Mouse (Mus musculus) hindbrain, embryonic 13.5 days (tissue): ENCODE data around the gene Tnfsf9. TPM values are rescaled to one million over a fixed set of nuclear protein-coding genes. Genes with fewer than 3 reads are reported as not detected.

Experiments used
- ATAC-seq: fragments of 200-750 bp; cut with Nextera tagmentation; 2 replicates; pipeline ENCODE4 v1.8.0; 2017; ENCODE audit warnings: moderate TSS enrichment; ENCODE audit not compliant: low FRiP score
- H3K27ac ChIP-seq: fragments of 300-500 bp; sonication (generic); 2 replicates; pipeline ENCODE4 v1.5.1; 2015; ENCODE audit warnings: inconsistent platforms, mild to moderate bottlenecking, moderate library complexity
- H3K27me3 ChIP-seq: fragments of 300-500 bp; sonication (generic); 2 replicates; pipeline ENCODE4 v1.6.1; 2015; ENCODE audit warnings: mild to moderate bottlenecking, inconsistent platforms
- H3K36me3 ChIP-seq: fragments of 300-500 bp; sonication (generic); 2 replicates; pipeline ENCODE4 v1.6.1; 2015; ENCODE audit warnings: mild to moderate bottlenecking, inconsistent platforms
- H3K4me1 ChIP-seq: fragments of 300-500 bp; sonication (generic); replicated peaks from 2 replicates; pipeline ENCODE4 v1.6.1; 2015; ENCODE audit warnings: inconsistent platforms
- H3K4me2 ChIP-seq: fragments of 300-500 bp; sonication (generic); 2 replicates; pipeline ENCODE4 v1.6.1; 2015; ENCODE audit warnings: inconsistent platforms, mild to moderate bottlenecking, moderate library complexity
- H3K4me3 ChIP-seq: fragments of 300-500 bp; sonication (generic); 2 replicates; pipeline ENCODE4 v1.5.1; 2015; ENCODE audit warnings: mild to moderate bottlenecking, inconsistent platforms
- H3K9ac ChIP-seq: fragments of 300-500 bp; sonication (generic); 2 replicates; pipeline ENCODE4 v1.6.1; 2015; ENCODE audit warnings: mild to moderate bottlenecking, inconsistent platforms
- H3K9me3 ChIP-seq: fragments of 300-500 bp; sonication (generic); 2 replicates; pipeline ENCODE4 v1.6.1; 2016; ENCODE audit warnings: inconsistent platforms
- WGBS: fragments of 180-500 bp; shearing (Covaris S2); methylation state at CpG from one replicate; pipeline ENCODE4 v1.1.7; 2015; 5-methylcytosine and 5-hydroxymethylcytosine counted together
- polyA plus RNA-seq: library from polyadenylated mRNA; unstranded; fragments of >200 nt; fragmentation: Nextera tagmentation; extraction: Ambion mirVana; gene quantifications from 2 replicates; pipeline ENCODE4 v1.2.1, GENCODE M21; 2015

Tnfsf9 gene
- polyA plus RNA-seq, 1 experiment from 2014 or later: 5.5 TPM

- Histone ChIP-seq H3K4me2 (peak overlapping the region; percentile 30), H3K27me3 (peaks cover 9% of the 10 kb centered on the region; the same call in 1 of the 2 replicates), H3K4me3 (peak overlapping the region; percentile 23), H3K9ac (peak overlapping the region; percentile 49; the same call in 1 of the 2 replicates), H3K9me3 (no peaks in the 10 kb centered on the region), H3K4me1 (peaks cover 6% of the 10 kb centered on the region; the same call in 1 of the 2 replicates), H3K27ac (no peak overlapping the region), H3K36me3 (no peaks in the 10 kb centered on the region)
- peak; percentile 31; the same call in 1 of the 2 replicates for ATAC-seq
- 2% methylated on average over 11 of the region's 11 CpGs for WGBS
These were observed 34.4 kb upstream of the Tnfsf9 start for GRCm38 (mm10) chr17:57070699-57071098.

GRCm38 (mm10) chr17:57076916-57077315 lies 28.2 kb upstream of the Tnfsf9 start:
- Histone ChIP-seq H3K9ac (no peak overlapping the region), H3K4me3 (no peak overlapping the region), H3K27me3 (no peaks in the 10 kb centered on the region), H3K4me2 (no peak overlapping the region), H3K9me3 (no peaks in the 10 kb centered on the region), H3K4me1 (no peaks in the 10 kb centered on the region), H3K27ac (no peak overlapping the region), H3K36me3 (peaks cover 25% of the 10 kb centered on the region)
- no peak for ATAC-seq
- WGBS: 70% methylated on average over 3 of the region's 3 CpGs

DNA sequence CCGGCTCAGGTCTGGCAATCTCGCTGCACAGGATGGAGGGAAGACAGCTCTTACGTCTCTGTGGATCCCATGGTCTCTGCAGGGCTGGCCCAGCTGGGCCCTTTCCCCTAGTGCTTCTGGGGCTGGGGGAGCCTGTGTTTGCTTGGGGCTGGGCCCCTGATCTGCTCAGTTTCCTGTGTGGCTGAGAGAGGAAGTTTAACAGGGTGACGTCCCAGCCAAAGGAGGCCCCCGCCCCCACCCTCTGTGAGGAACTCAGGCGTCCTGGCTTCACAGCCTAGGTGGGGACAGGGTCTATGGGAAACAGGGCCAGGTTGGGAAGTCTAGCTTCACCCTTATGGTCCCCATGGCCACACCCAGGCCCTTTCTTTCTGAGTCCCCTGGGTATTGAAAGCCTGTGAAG lies 26.8 kb upstream of the Tnfsf9 start, which contains the start of gene Dennd1c:
Dennd1c (minus strand) TSS at position 179 of the 400 bp plus-strand sequence.
- 0 out of 2 replicates have a peak, but pooled peaks have one; percentile 22 for ATAC-seq
- no peak within 1 kb of the TSS for H3K27ac ChIP-seq
- WGBS: 60% methylated on average over 6 of the region's 6 CpGs

DNA sequence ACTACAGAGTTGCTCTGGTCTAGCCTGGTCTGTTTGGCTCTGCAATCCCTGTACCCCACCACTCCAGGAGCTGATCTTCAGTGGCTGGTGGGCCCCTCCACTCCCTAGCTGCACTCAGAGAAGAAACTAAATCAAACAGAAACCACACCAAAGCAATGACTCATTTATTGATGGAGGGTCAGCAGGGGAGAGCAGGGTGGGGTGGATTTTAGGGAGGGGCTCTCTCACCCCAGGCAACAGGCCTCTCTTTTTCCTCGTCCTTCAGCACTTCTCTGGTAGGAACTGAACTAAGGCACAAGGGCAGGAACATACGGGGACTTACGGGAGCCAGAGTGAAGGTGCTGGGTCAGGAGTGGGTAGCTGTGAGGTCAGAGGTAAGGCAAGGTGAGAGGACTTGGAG lies 25.2 kb upstream of the Tnfsf9 start:
- no peak for ATAC-seq
- no peaks in the 10 kb centered on the region for H3K27me3 ChIP-seq
- no peak overlapping the region for H3K4me2 ChIP-seq
- H3K9me3 ChIP-seq: no peaks in the 10 kb centered on the region
- H3K27ac ChIP-seq: no peak overlapping the region
- H3K9ac ChIP-seq: no peak overlapping the region
- H3K4me3 ChIP-seq: no peak overlapping the region
- peaks cover 18% of the 10 kb centered on the region for H3K4me1 ChIP-seq
- 75% methylated on average over 3 of the region's 3 CpGs for WGBS
- peaks cover 49% of the 10 kb centered on the region for H3K36me3 ChIP-seq

More for the DNA sequence above, 26.8 kb upstream of the Tnfsf9 start, which contains the start of gene Dennd1c:
- peaks cover 34% of the 10 kb centered on the region for H3K36me3 ChIP-seq
- H3K9me3 ChIP-seq: no peaks in the 10 kb centered on the region
- no peak within 1 kb of the TSS for H3K9ac ChIP-seq
- H3K4me2 ChIP-seq: no peak within 1 kb of the TSS
- H3K4me1 ChIP-seq: peaks cover 2% of the 10 kb centered on the region; the same call in 1 of the 2 replicates
- no peaks in the 10 kb centered on the region for H3K27me3 ChIP-seq
- H3K4me3 ChIP-seq: no peak within 1 kb of the TSS

- Histone ChIP-seq H3K4me3 (no peak overlapping the region), H3K9ac (no peak overlapping the region), H3K27me3 (no peaks in the 10 kb centered on the region), H3K27ac (no peak overlapping the region), H3K4me1 (peaks cover 32% of the 10 kb centered on the region), H3K9me3 (no peaks in the 10 kb centered on the region), H3K4me2 (no peak overlapping the region), H3K36me3 (peaks cover 57% of the 10 kb centered on the region)
- no peak for ATAC-seq
- WGBS: 94% methylated on average over 31 of the region's 31 CpGs
These were observed 23.8 kb upstream of the Tnfsf9 start for GRCm38 (mm10) chr17:57081234-57081842.

DNA sequence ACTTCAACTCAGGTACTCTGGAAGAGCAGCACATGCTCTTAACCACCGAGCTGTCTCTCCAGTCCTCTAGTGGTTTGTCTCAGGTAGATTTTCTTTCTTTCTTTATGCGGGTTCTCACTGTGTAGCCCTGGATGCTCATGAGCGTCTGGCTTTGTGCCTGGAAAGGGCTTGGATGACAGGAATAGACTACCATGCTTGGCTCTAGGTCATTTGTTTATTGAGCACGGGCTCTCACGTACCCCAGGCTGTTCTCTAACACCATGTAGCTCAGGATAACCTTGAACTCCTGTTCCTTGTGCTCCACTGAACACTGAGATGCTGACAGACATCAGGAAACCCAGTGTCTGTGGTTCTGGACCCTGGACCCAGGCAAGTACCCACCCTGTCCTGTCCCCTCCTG lies 22.6 kb upstream of the Tnfsf9 start:
- no peak for ATAC-seq
- WGBS: 94% methylated on average over 5 of the region's 5 CpGs
- Histone ChIP-seq H3K4me1 (peaks cover 40% of the 10 kb centered on the region), H3K4me3 (no peak overlapping the region), H3K27me3 (no peaks in the 10 kb centered on the region), H3K27ac (no peak overlapping the region), H3K9ac (no peak overlapping the region), H3K4me2 (no peak overlapping the region), H3K36me3 (peaks cover 57% of the 10 kb centered on the region), H3K9me3 (no peaks in the 10 kb centered on the region)

DNA sequence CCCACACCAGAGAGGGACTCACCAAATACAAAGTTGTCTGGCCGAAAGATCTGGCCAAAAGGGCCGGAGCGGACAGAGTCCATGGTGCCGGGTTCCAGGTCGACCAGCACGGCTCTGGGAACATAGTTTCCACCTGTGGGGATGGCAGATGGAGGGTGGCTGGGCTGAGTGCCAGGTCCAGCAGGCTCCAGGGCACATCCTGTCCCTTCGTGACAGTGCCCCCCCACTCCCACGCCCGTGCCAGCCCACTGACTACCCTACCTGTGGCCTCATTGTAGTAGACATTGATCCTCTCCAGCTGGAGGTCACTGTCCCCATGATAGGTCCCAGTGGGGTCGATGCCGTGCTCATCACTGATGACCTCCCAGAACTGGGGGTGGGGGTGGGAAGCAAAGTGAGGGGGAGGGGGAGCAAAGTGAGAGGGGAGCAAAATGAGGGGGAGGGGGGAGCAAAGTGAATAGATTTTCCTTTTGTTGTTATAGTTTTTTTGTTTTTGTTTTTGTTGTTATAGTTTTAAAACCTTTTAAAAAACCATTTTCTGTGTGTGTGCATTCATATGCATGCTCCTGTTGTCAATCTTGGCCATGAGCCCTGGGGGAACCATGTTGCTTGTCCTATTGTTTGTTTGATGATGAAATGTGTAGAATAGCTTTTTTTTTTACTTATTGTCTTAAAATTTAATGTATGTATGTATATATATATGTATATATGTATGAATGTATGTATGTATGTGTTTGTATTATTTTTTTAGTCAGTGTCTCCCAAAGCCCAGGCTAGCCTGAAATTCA lies 19.0 kb upstream of the Tnfsf9 start:
- no peak overlapping the region for H3K27ac ChIP-seq
- H3K9ac ChIP-seq: peak overlapping the region; percentile 86
- peaks cover 40% of the 10 kb centered on the region for H3K4me1 ChIP-seq
- ATAC-seq: no peak
- H3K9me3 ChIP-seq: no peaks in the 10 kb centered on the region
- 84% methylated on average over 11 of the region's 11 CpGs for WGBS
- peaks cover 40% of the 10 kb centered on the region for H3K36me3 ChIP-seq
- peak overlapping the region; percentile 66 for H3K4me3 ChIP-seq
- peak overlapping the region; percentile 76 for H3K4me2 ChIP-seq
- H3K27me3 ChIP-seq: 0 out of 2 replicates have a peak, but pooled peaks cover 3% of the 10 kb centered on the region

- peak within 1 kb of the TSS; percentile 66 for H3K4me3 ChIP-seq
- under 1% methylated on average over 31 of the region's 31 CpGs for WGBS
- H3K9ac ChIP-seq: peak within 1 kb of the TSS; percentile 86
- peaks cover 40% of the 10 kb centered on the region for H3K4me1 ChIP-seq
- peak within 1 kb of the TSS; percentile 76 for H3K4me2 ChIP-seq
- H3K36me3 ChIP-seq: peaks cover 31% of the 10 kb centered on the region
- peak; percentile 96 for ATAC-seq
- 0 out of 2 replicates have a peak, but pooled peaks cover 3% of the 10 kb centered on the region for H3K27me3 ChIP-seq
- peak within 1 kb of the TSS; percentile 88 for H3K27ac ChIP-seq
- no peaks in the 10 kb centered on the region for H3K9me3 ChIP-seq
These were observed 17.9 kb upstream of the Tnfsf9 start, which contains the start of gene Tubb4a for GRCm38 (mm10) chr17:57087049-57087832. Gene Tubb4a (minus strand): TSS chr17:57087782.

DNA sequence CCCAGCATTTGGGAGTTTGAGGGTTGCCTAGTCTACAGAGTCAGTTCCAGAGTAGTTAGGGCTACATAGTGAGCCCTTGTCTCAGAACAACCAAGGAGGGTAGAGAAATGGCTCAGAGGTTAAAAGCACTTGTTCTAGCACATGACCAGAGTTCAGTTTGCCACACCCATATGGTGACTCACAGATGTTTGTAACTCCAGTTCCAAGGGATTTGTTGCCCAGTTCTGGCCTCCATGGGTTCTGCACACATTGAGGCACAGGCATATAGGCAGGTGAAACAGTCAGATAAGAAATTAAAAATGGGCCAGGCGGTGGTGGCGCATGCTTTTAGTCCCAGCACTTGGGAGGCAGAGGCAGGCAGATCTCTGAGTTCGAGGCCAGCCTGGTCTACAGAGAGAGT lies 10.9 kb upstream of the Tnfsf9 start:
- H3K36me3 ChIP-seq: no peaks in the 10 kb centered on the region
- H3K4me2 ChIP-seq: no peak overlapping the region
- H3K9me3 ChIP-seq: no peaks in the 10 kb centered on the region
- 90% methylated on average over 3 of the region's 3 CpGs for WGBS
- H3K9ac ChIP-seq: no peak overlapping the region
- peaks cover 10% of the 10 kb centered on the region for H3K4me1 ChIP-seq
- H3K4me3 ChIP-seq: no peak overlapping the region
- peaks cover 9% of the 10 kb centered on the region; the same call in 1 of the 2 replicates for H3K27me3 ChIP-seq
- ATAC-seq: no peak
- H3K27ac ChIP-seq: no peak overlapping the region

DNA sequence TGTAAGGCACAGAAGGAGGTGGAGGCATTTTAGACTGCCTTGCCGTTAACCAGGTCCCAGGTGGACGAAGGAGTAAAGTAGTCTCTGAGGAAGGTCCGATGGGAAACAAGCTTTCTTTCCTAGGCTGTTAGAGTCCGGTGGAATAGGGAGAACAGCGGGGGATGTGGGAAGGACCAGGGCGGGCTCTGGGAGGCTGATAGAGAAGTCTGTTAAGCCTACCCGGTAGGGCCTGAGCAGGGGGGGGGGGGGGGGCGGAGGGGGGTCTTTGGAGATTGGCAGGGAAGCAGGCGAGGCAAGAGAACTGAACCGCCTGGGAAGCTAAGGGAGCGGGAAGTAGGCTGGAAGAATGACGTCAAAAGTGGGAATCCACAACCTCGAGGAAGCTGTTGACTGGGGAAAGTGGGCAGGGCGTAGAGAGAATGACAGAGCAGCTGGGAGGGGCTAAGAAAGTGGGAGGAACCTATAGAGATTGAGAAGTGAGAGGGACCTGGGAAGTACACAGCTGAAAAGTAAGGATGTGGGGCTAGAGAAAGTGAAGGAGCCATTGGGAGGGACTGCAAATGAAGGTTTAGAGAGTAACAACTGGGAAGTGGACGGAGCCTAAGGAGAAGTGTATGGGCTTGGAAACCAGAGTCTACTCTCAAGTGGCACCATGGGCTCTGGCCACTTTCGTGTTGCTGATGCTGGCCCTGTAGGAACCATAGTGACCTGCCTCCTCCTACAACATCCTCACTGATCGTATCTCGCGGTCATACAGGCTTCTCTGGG lies 9.1 kb upstream of the Tnfsf9 start:
- no peak overlapping the region for H3K27ac ChIP-seq
- H3K4me3 ChIP-seq: peak overlapping the region; percentile 19; the same call in 1 of the 2 replicates
- H3K4me2 ChIP-seq: peak overlapping the region; percentile 42
- H3K9me3 ChIP-seq: no peaks in the 10 kb centered on the region
- WGBS: 3% methylated on average over 18 of the region's 19 CpGs
- H3K4me1 ChIP-seq: peaks cover 10% of the 10 kb centered on the region
- no peaks in the 10 kb centered on the region for H3K36me3 ChIP-seq
- H3K9ac ChIP-seq: no peak overlapping the region
- peaks cover 9% of the 10 kb centered on the region; the same call in 1 of the 2 replicates for H3K27me3 ChIP-seq
- peak; percentile 85 for ATAC-seq

- Histone ChIP-seq H3K4me3 (peak overlapping the region; percentile 19; the same call in 1 of the 2 replicates), H3K27ac (no peak overlapping the region), H3K9me3 (no peaks in the 10 kb centered on the region), H3K27me3 (peaks cover 9% of the 10 kb centered on the region; the same call in 1 of the 2 replicates), H3K9ac (no peak overlapping the region), H3K4me1 (peaks cover 10% of the 10 kb centered on the region), H3K4me2 (peak overlapping the region; percentile 42), H3K36me3 (no peaks in the 10 kb centered on the region)
- peak; percentile 84 for ATAC-seq
- WGBS: 2% methylated on average over 11 of the region's 11 CpGs
These were observed 8.6 kb upstream of the Tnfsf9 start for GRCm38 (mm10) chr17:57096623-57096920.
